Mouse (Mus musculus) activated CD4-positive, CD25-positive, alpha-beta regulatory T cell, adult 4 months (primary cell): Measurements from ENCODE around the gene Mlf2. TPM values are rescaled to one million over a fixed set of nuclear protein-coding genes. Genes with fewer than 3 reads are reported as not detected.
A peak's percentile ranks its signal among the peaks of the same experiment; 100 is the strongest.

Experiments used
- ATAC-seq: one replicate; pipeline ENCODE4 v1.8.0; 2017
- polyA plus RNA-seq, 2 experiments: library from polyadenylated mRNA; unstranded; fragments of 100-300 nt; shearing (Covaris generic); gene quantifications; one replicate each; pipeline ENCODE4 v1.2.1; 2017

Mlf2 gene
- polyA plus RNA-seq, 2 experiments from 2014 or later, result 46.7 to 70.4 TPM

- no peak for ATAC-seq
Observed at GRCm38 (mm10) chr6:124913214-124913613, 18.0 kb upstream of the Mlf2 start.

GRCm38 (mm10) chr6:124913721-124914285 is 17.4 kb upstream of the Mlf2 start:
- ATAC-seq, result no peak

- ATAC-seq, result no peak
Observed at GRCm38 (mm10) chr6:124914511-124914910, 16.7 kb upstream of the Mlf2 start.

- ATAC-seq, result no peak
Observed at GRCm38 (mm10) chr6:124915160-124915941, 15.8 kb upstream of the Mlf2 start.

GRCm38 (mm10) chr6:124915942-124916694 is 15.1 kb upstream of the Mlf2 start:
- ATAC-seq, result no peak

- peak; percentile 74 for ATAC-seq
Observed at GRCm38 (mm10) chr6:124916695-124917517, 14.3 kb upstream of the Mlf2 start.

- ATAC-seq, result peak; percentile 24
Observed at GRCm38 (mm10) chr6:124917518-124918330, 13.5 kb upstream of the Mlf2 start.

- no peak for ATAC-seq
Observed at GRCm38 (mm10) chr6:124918331-124918690, 12.9 kb upstream of the Mlf2 start.

GRCm38 (mm10) chr6:124918890-124919627 is 12.1 kb upstream of the Mlf2 start:
- ATAC-seq, result no peak

- ATAC-seq, result peak; percentile 33
Observed at GRCm38 (mm10) chr6:124919695-124920317, 11.4 kb upstream of the Mlf2 start, which contains the start of gene Ptms. Ptms (minus strand) TSS chr6:124920103.

- ATAC-seq, result no peak
Observed at GRCm38 (mm10) chr6:124920318-124921085, 10.7 kb upstream of the Mlf2 start.

- ATAC-seq, result no peak
Observed at GRCm38 (mm10) chr6:124921539-124921938, 9.6 kb upstream of the Mlf2 start.

GRCm38 (mm10) chr6:124925173-124925793 is 5.9 kb upstream of the Mlf2 start:
- no peak for ATAC-seq

- ATAC-seq, result no peak
Observed at GRCm38 (mm10) chr6:124925941-124926340, 5.2 kb upstream of the Mlf2 start.

GRCm38 (mm10) chr6:124930231-124930630 is 955 bp upstream of the Mlf2 start:
- ATAC-seq, result no peak

GRCm38 (mm10) chr6:124931525-124932313 is 533 bp downstream of the Mlf2 start:
- ATAC-seq, result peak; percentile 2

- no peak for ATAC-seq
Observed at GRCm38 (mm10) chr6:124932314-124932695, 1.1 kb downstream of the Mlf2 start.

- ATAC-seq, result no peak
Observed at GRCm38 (mm10) chr6:124933127-124933526, 1.9 kb downstream of the Mlf2 start.
